Mouse (Mus musculus) retina, postnatal 7 days (tissue): Measurements from ENCODE around the gene Krt18.
"Not testable (repeated sequence)": the region's sequence is repeated elsewhere in the genome, so short reads cannot be mapped to it uniquely, and the experiment has no call there.

ENCODE experiments used
- DNase-seq: peaks from one replicate; pipeline ENCODE4 v3.0.0-alpha.2; 2012; ENCODE audit warnings: low read depth, low spot score

Gene Krt18

GRCm38 (mm10) chr15:102065661-102066325, 37.8 kb downstream of the Krt18 start:
- peak; percentile 87 for DNase-seq

- no peak for DNase-seq
Measured at GRCm38 (mm10) chr15:102070476-102071467, 42.8 kb downstream of the Krt18 start.

GRCm38 (mm10) chr15:102072963-102073558, 45.1 kb downstream of the Krt18 start:
- no peak for DNase-seq

GRCm38 (mm10) chr15:102073559-102074069, 45.6 kb downstream of the Krt18 start, which contains the start of gene Eif4b:
Gene Eif4b (plus strand): TSS chr15:102073773.
- DNase-seq, result peak; percentile 99

- DNase-seq, result no peak
Measured at GRCm38 (mm10) chr15:102074070-102074731, 46.2 kb downstream of the Krt18 start.

GRCm38 (mm10) chr15:102074876-102075585, 47.1 kb downstream of the Krt18 start:
- DNase-seq, result no peak

GRCm38 (mm10) chr15:102077111-102077677, 49.2 kb downstream of the Krt18 start:
- DNase-seq, result no peak

GRCm38 (mm10) chr15:102079221-102079620, 51.2 kb downstream of the Krt18 start:
- DNase-seq, result no peak

GRCm38 (mm10) chr15:102079924-102080323, 51.9 kb downstream of the Krt18 start:
- DNase-seq, result not testable (repeated sequence)

GRCm38 (mm10) chr15:102080429-102080828, 52.4 kb downstream of the Krt18 start:
- no peak for DNase-seq
